13 mouse cellular contexts compared by ENCODE assay signal in the genomic region with DNA sequence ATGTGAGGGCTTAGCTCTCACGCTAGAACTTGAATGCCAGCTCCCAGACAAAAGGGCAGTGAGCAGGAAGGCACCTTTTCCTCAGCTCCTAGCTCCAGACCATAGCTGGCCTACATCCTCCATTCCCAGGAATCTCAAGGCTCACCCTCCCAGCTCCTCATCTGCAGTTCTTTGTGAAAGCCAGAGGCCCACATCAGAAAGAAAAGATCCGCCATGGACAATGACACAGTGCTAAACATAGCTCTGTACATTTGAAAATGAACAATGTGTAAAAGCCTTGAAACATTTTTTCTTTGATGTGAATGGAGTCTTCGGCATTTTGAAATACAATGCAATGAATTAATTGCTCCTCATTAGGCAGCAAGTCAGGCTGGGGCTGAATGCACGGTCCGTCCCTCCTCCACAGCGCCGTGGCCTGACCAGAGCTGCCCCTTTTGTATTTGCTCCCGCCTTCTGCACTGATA.
DNase-seq lines count a peak whose midpoint lies in the region; ATAC-seq and TF ChIP-seq lines count a peak whose summit lies in the region.
"Had no signal": no experiment of that assay in that cellular context is flagged by ENCODE, and none has a peak within 500 bp of the region (broad histone marks: within the 10 kb centered on the region; RNA-seq: fewer than 3 reads in every experiment).

No protein-coding gene starts in this region.

- intact Hi-C loops in left cerebral cortex, postnatal 14 days (cut with DNase I): no loop called here

- peaks cover 8 to 30% of the 10 kb centered on the region in 2 experiments; a peak in 3 of 4 replicates for H3K4me1 ChIP-seq in ES-E14 (ENCODE audit: control insufficient read depth in 2 of 2, insufficient read depth in 2 of 2, low read length in 2 of 2, poor library complexity in 1 of 2)
- H3K4me1 ChIP-seq in forebrain, embryonic 14.5 days (ENCODE audit: control insufficient read depth, insufficient read depth, low read length): peaks cover 34% of the 10 kb centered on the region
- peaks cover 46% of the 10 kb centered on the region for H3K4me1 ChIP-seq in midbrain, embryonic 14.5 days (ENCODE audit: control insufficient read depth, insufficient read depth, low read length)

- 6% methylated on average over 8 of the region's 8 CpGs for WGBS in forebrain, embryonic 14.5 days
- 4% methylated on average over 8 of the region's 8 CpGs for WGBS in midbrain, embryonic 14.5 days

- in situ Hi-C loops in ES-E14 (cut with MboI; ENCODE audit: low sequenced_read_pairs in 2 of 2, unreplicated experiment in 2 of 2): no loop called here

- ATAC-seq in forebrain, embryonic 14.5 days: peak; percentile 56
- ATAC-seq in midbrain, embryonic 14.5 days (ENCODE audit: low FRiP score, low TSS enrichment): no peak

- no peak overlapping the region for H3K4me2 ChIP-seq in forebrain, embryonic 14.5 days (ENCODE audit: low read length)
- no peak overlapping the region for H3K4me2 ChIP-seq in midbrain, embryonic 14.5 days (ENCODE audit: low read length)

- no peaks in the 10 kb centered on the region for H3K9me3 ChIP-seq in ES-E14 (ENCODE audit: control insufficient read depth, insufficient read depth, low read depth, low read length)
- no peaks in the 10 kb centered on the region for H3K9me3 ChIP-seq in forebrain, embryonic 14.5 days (replicated peaks; ENCODE audit: control insufficient read depth, low read length)
- H3K9me3 ChIP-seq in midbrain, embryonic 14.5 days (ENCODE audit: control insufficient read depth, low read length): no peaks in the 10 kb centered on the region

- 0 out of 2 replicates have a peak overlapping the region, but pooled peaks have one; percentile 10 for H3K27ac ChIP-seq in ES-E14 (ENCODE audit: insufficient read depth, low read depth, low read length, poor library complexity, severe bottlenecking)
- peak overlapping the region; percentile 58; the same call in 1 of the 2 replicates for H3K27ac ChIP-seq in forebrain, embryonic 14.5 days (ENCODE audit: low read depth, low read length)
- peak overlapping the region; percentile 61; the same call in 1 of the 2 replicates for H3K27ac ChIP-seq in midbrain, embryonic 14.5 days (replicated peaks; ENCODE audit: low read depth, low read length)
- H3K27ac ChIP-seq: liver, embryonic 14.5 days had no signal

- DNase-seq in ES-E14 (ENCODE audit: low read depth, low spot score) (no peak), R1 (ENCODE audit: low read depth, low spot score) (peak; percentile 44)
- peak; percentile 45 for DNase-seq in forebrain, embryonic 14.5 days (ENCODE audit: low spot score)
- DNase-seq in midbrain, embryonic 14.5 days: no peak
- no peak for DNase-seq in left cerebral cortex, postnatal 14 days (ENCODE audit: low spot score in 2 of 2)
- DNase-seq in layer of hippocampus, adult 11-12 months (ENCODE audit: low spot score): no peak
- DNase-seq in frontal cortex, postnatal 10 days (ENCODE audit: low spot score in 2 of 2): no peak
- DNase-seq: adrenal gland, postnatal 10 days; cerebellum, adult 18-20 months; layer of hippocampus, postnatal 36 days had no signal

- H3K9ac ChIP-seq in ES-E14 (ENCODE audit: insufficient read depth, low read depth, low read length, poor library complexity, severe bottlenecking): no peak overlapping the region
- peak overlapping the region; percentile 0; the same call in 1 of the 2 replicates for H3K9ac ChIP-seq in forebrain, embryonic 14.5 days (ENCODE audit: low read length)
- no peak overlapping the region for H3K9ac ChIP-seq in midbrain, embryonic 14.5 days (replicated peaks; ENCODE audit: low read length)
- H3K9ac ChIP-seq: liver, embryonic 14.5 days had no signal

- H3K4me3 ChIP-seq in ES-E14 (ENCODE audit: insufficient read depth in 1 of 2, low read depth in 1 of 2, low read length in 2 of 2, poor library complexity in 1 of 2, severe bottlenecking in 1 of 2): no peak overlapping the region
- H3K4me3 ChIP-seq in forebrain, embryonic 14.5 days (ENCODE audit: low read depth, low read length): no peak overlapping the region
- no peak overlapping the region for H3K4me3 ChIP-seq in midbrain, embryonic 14.5 days (replicated peaks; ENCODE audit: low read depth, low read length)
- H3K4me3 ChIP-seq: erythroblast, embryonic 14.5 days had no signal

- no peaks in the 10 kb centered on the region for H3K27me3 ChIP-seq in forebrain, embryonic 14.5 days (replicated peaks; ENCODE audit: control insufficient read depth, insufficient read depth, low read length)
- H3K27me3 ChIP-seq in midbrain, embryonic 14.5 days (ENCODE audit: control insufficient read depth, insufficient read depth, low read length): no peaks in the 10 kb centered on the region

- peaks cover 8% of the 10 kb centered on the region for H3K36me3 ChIP-seq in ES-E14 (ENCODE audit: control insufficient read depth, insufficient read depth, low read length, poor library complexity, severe bottlenecking)
- H3K36me3 ChIP-seq in forebrain, embryonic 14.5 days (ENCODE audit: control insufficient read depth, insufficient read depth, low read length): no peaks in the 10 kb centered on the region; the same call in 1 of the 2 replicates
- H3K36me3 ChIP-seq in midbrain, embryonic 14.5 days (ENCODE audit: control insufficient read depth, insufficient read depth, low read length): no peaks in the 10 kb centered on the region
- H3K36me3 ChIP-seq: G1E had no signal

TF ChIP-seq in ES-E14, 5 proteins besides CTCF, POLR2A, EP300 and RAD21:
- no peak for TF ChIP-seq MAFK (IDR thresholded peaks at IDR 0.05; ENCODE audit: insufficient read depth, low read depth, low read length)
- TF ChIP-seq CHD2 (IDR thresholded peaks at IDR 0.05; ENCODE audit: low read depth, low read length): no peak
- TF ChIP-seq HCFC1 (IDR thresholded peaks at IDR 0.05; ENCODE audit: borderline replicate concordance, insufficient read depth, low read length): no peak
- no peak for TF ChIP-seq ZC3H11A (IDR thresholded peaks at IDR 0.05; ENCODE audit: borderline replicate concordance, low read depth, low read length)
- TF ChIP-seq ZNF384 (IDR thresholded peaks at IDR 0.05; ENCODE audit: low read depth, low read length): no peak

Comparison
In these comparisons a context has a peak if more than half of its experiments do, and no peak if none do; other contexts are left out.
1. DNase-seq: peak in R1 (single experiment) and forebrain, embryonic 14.5 days (single experiment); none in ES-E14 (single experiment), midbrain, embryonic 14.5 days (single experiment), left cerebral cortex, postnatal 14 days (0 of 2), layer of hippocampus, adult 11-12 months (single experiment) and frontal cortex, postnatal 10 days (0 of 2).
2. H3K27ac ChIP-seq: peak in every context shown above with its lines; median percentile 61 in midbrain, embryonic 14.5 days; 58 in forebrain, embryonic 14.5 days; 10 in ES-E14.